Mouse (Mus musculus): Measurements from ENCODE around the gene Dixdc1. TPM values are rescaled to one million over a fixed set of nuclear protein-coding genes. Genes with fewer than 3 reads are reported as not detected.

The Dixdc1 gene
- polyA plus RNA-seq, 1 experiment, result 11.1 TPM

DNA sequence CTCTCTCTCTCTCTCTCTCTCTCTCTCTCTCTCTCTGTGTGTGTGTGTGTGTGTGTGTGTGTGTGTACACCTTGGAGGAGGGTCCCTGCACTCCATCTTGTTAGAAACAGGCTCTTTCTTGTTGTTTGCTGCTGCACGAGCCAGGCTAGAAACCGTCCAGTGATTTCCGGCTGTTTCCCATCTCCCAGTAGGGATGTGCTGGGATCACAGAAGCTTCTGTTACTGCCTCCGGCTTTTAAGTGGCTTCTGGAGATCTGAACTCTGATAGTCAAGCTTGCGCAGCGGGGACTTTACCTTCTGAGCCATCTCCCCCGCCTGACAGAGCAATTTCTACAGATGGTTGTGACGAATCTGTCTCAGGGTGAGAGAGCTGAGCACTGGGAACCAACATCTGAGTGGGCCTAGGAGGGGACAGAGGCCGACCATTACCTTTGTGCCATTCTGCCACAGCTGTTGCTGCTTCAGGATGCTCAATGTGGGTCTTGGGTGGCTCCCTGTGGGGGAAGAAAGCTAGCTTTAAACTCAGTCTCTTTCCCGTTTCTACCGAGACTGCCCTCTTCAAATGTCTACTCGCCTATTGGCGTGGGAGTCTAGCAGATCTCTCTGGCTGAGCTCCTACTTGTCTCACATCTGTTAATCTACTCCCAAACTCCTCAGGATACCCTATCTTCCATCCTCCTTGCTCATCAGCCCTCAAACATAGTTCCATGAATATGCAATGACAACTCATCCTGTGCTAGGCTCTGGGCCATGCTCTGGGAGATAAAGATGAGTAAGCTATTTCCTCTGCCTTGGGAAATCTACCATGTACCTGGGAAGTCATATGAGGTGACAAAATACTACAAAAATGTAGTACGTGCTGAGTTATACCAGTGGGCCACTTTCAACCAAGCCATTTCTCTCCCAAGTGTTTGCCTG lies 1.8 kb upstream of the Dixdc1 start:
- TF ChIP-seq EP300 (IDR thresholded peaks at IDR 0.05; ENCODE audit: insufficient read depth, low read depth, low read length), result no peak
- no peak for TF ChIP-seq CTCF (IDR thresholded peaks at IDR 0.05; ENCODE audit: low read depth, low read length)
- no peak for TF ChIP-seq POLR2A (IDR thresholded peaks at IDR 0.05; ENCODE audit: insufficient read depth, low read length)
- Histone ChIP-seq H3K4me1 (ENCODE audit: control insufficient read depth, insufficient read depth, low read length) (peaks cover 2% of the 10 kb centered on the region), H3K27me3 (ENCODE audit: control insufficient read depth, insufficient read depth, low read length, poor library complexity, severe bottlenecking) (no peaks in the 10 kb centered on the region), H3K36me3 (ENCODE audit: control insufficient read depth, insufficient read depth, low read length, poor library complexity, severe bottlenecking) (no peaks in the 10 kb centered on the region), H3K9me3 (replicated peaks; ENCODE audit: control insufficient read depth, insufficient read depth, low read length, poor library complexity, severe bottlenecking) (no peaks in the 10 kb centered on the region), H3K9ac (ENCODE audit: low read depth, poor library complexity, severe bottlenecking) (no peak overlapping the region), H3K4me3 (ENCODE audit: low read depth, low read length) (no peak overlapping the region), H3K27ac (ENCODE audit: insufficient read depth, low read length) (no peak overlapping the region)

DNA sequence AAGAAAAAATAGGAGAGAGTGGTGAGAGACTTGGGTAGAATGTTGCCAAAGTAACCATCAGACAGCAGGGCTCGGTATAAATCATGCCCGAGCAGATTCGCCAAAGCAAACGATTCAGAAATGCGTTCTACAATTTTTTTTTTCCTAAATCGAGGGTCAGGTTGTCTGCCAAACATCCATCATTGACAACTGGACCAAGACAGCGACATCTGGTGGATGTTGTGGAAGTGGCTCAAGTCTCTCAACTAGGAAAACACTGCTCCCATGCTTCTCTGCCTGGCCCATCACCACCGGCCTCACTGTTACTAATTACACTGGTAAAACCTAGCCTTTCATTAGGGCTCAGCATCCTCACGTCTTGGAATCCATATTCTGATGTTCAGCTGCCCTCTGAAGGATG lies 4.3 kb downstream of the Dixdc1 start:
- no peak overlapping the region for H3K9ac ChIP-seq (ENCODE audit: low read depth, poor library complexity, severe bottlenecking)
- H3K27me3 ChIP-seq (ENCODE audit: control insufficient read depth, insufficient read depth, low read length, poor library complexity, severe bottlenecking), result no peaks in the 10 kb centered on the region
- H3K9me3 ChIP-seq (replicated peaks; ENCODE audit: control insufficient read depth, insufficient read depth, low read length, poor library complexity, severe bottlenecking), result no peaks in the 10 kb centered on the region
- H3K27ac ChIP-seq (ENCODE audit: insufficient read depth, low read length), result no peak overlapping the region
- H3K36me3 ChIP-seq (ENCODE audit: control insufficient read depth, insufficient read depth, low read length, poor library complexity, severe bottlenecking), result no peaks in the 10 kb centered on the region
- no peaks in the 10 kb centered on the region for H3K4me1 ChIP-seq (ENCODE audit: control insufficient read depth, insufficient read depth, low read length)
- TF ChIP-seq CTCF (IDR thresholded peaks at IDR 0.05; ENCODE audit: low read depth, low read length), result peak; percentile 62
- no peak for TF ChIP-seq POLR2A (IDR thresholded peaks at IDR 0.05; ENCODE audit: insufficient read depth, low read length)
- no peak overlapping the region for H3K4me3 ChIP-seq (ENCODE audit: low read depth, low read length)

DNA sequence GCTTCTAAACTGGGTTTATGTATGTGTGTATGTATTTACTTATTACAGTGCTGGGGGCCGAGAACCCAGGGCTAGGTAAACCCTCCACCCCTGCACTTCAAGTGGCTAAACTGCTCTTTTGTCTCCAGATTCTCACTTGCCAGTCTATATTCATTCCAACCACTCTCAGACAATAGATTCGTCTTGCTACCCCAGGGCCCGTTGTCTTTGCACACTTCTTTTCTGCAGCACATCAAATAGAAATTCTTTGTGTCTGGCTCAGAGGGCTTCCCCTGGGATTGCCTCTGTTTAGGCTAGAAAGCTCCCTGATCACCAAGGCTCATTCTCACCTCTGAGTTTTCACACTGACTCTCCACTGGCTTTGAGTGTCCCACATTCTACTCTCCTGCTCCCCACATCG lies 6.8 kb downstream of the Dixdc1 start:
- TF ChIP-seq EP300 (IDR thresholded peaks at IDR 0.05; ENCODE audit: insufficient read depth, low read depth, low read length), result no peak
- no peak for TF ChIP-seq CTCF (IDR thresholded peaks at IDR 0.05; ENCODE audit: low read depth, low read length)
- TF ChIP-seq POLR2A (IDR thresholded peaks at IDR 0.05; ENCODE audit: insufficient read depth, low read length), result no peak
- Histone ChIP-seq H3K9me3 (replicated peaks; ENCODE audit: control insufficient read depth, insufficient read depth, low read length, poor library complexity, severe bottlenecking) (no peaks in the 10 kb centered on the region), H3K27me3 (ENCODE audit: control insufficient read depth, insufficient read depth, low read length, poor library complexity, severe bottlenecking) (no peaks in the 10 kb centered on the region), H3K4me1 (ENCODE audit: control insufficient read depth, insufficient read depth, low read length) (no peaks in the 10 kb centered on the region), H3K9ac (ENCODE audit: low read depth, poor library complexity, severe bottlenecking) (no peak overlapping the region), H3K4me3 (ENCODE audit: low read depth, low read length) (no peak overlapping the region), H3K27ac (ENCODE audit: insufficient read depth, low read length) (no peak overlapping the region), H3K36me3 (ENCODE audit: control insufficient read depth, insufficient read depth, low read length, poor library complexity, severe bottlenecking) (no peaks in the 10 kb centered on the region)

DNA sequence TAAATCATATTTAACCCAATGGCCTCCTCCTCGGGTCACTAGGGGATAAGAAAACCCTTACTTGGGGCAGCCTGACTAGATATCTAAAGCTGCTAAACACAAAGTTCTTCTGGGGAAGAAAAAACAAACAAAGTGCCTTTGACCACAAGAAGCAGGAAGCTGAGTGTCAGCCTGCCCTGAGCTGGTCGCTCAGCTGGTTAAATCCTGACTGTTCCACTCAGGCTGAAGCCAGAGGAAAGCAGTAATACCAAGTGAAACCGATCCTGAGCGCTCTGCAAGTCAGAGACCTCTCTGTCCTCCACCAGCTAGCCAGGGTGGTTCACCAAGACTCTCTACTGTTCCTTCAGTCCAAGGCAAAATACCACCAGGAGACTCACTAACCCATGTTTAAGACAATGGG lies 9.7 kb downstream of the Dixdc1 start:
- no peaks in the 10 kb centered on the region for H3K4me1 ChIP-seq (ENCODE audit: control insufficient read depth, insufficient read depth, low read length)
- no peak overlapping the region for H3K9ac ChIP-seq (ENCODE audit: low read depth, poor library complexity, severe bottlenecking)
- H3K4me3 ChIP-seq (ENCODE audit: low read depth, low read length), result no peak overlapping the region
- TF ChIP-seq EP300 (IDR thresholded peaks at IDR 0.05; ENCODE audit: insufficient read depth, low read depth, low read length), result no peak
- no peak for TF ChIP-seq POLR2A (IDR thresholded peaks at IDR 0.05; ENCODE audit: insufficient read depth, low read length)
- TF ChIP-seq CTCF (IDR thresholded peaks at IDR 0.05; ENCODE audit: low read depth, low read length), result no peak
- no peaks in the 10 kb centered on the region for H3K36me3 ChIP-seq (ENCODE audit: control insufficient read depth, insufficient read depth, low read length, poor library complexity, severe bottlenecking)
- H3K27ac ChIP-seq (ENCODE audit: insufficient read depth, low read length), result no peak overlapping the region
- H3K9me3 ChIP-seq (replicated peaks; ENCODE audit: control insufficient read depth, insufficient read depth, low read length, poor library complexity, severe bottlenecking), result no peaks in the 10 kb centered on the region
- H3K27me3 ChIP-seq (ENCODE audit: control insufficient read depth, insufficient read depth, low read length, poor library complexity, severe bottlenecking), result no peaks in the 10 kb centered on the region

DNA sequence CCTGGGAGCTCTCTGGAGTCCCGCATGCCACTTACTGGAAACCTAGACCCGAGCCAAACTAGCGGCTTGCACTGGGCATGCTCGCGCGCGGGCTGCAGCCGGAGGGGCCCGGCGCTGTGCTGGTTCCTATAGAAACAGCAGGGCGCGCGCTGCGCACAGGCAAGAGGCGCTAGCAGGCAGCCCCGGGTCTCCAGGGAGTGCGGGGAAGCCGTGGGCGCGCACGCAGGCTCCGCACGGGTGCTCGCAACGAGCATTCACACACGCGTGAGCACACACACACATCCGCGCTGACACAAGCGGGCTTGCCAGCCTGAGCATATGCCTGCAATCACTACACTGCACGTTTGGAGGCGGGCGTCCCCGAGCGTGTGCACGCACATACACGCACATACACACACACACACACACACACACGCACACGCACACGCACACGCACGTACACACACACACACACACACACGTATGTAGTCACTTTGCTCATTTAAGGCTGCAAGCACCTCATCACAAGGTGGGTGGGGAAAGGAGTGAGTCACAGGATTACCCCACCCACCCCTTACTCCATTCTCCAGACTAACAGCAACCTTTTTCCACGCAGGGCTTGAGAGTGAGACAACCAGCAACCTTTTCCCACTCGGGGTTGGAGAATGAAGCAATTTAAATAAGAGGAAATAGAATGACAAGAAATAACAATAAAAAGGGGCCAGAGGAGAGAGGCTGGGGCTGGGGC lies 11.2 kb downstream of the Dixdc1 start:
- Histone ChIP-seq H3K4me1 (ENCODE audit: control insufficient read depth, insufficient read depth, low read length) (no peaks in the 10 kb centered on the region), H3K27ac (ENCODE audit: insufficient read depth, low read length) (no peak overlapping the region), H3K9ac (ENCODE audit: low read depth, poor library complexity, severe bottlenecking) (peak overlapping the region; percentile 38), H3K36me3 (ENCODE audit: control insufficient read depth, insufficient read depth, low read length, poor library complexity, severe bottlenecking) (no peaks in the 10 kb centered on the region), H3K27me3 (ENCODE audit: control insufficient read depth, insufficient read depth, low read length, poor library complexity, severe bottlenecking) (no peaks in the 10 kb centered on the region), H3K4me3 (ENCODE audit: low read depth, low read length) (peak overlapping the region; percentile 67), H3K9me3 (replicated peaks; ENCODE audit: control insufficient read depth, insufficient read depth, low read length, poor library complexity, severe bottlenecking) (no peaks in the 10 kb centered on the region)
- no peak for TF ChIP-seq CTCF (IDR thresholded peaks at IDR 0.05; ENCODE audit: low read depth, low read length)
- TF ChIP-seq POLR2A (IDR thresholded peaks at IDR 0.05; ENCODE audit: insufficient read depth, low read length), result no peak
- TF ChIP-seq EP300 (IDR thresholded peaks at IDR 0.05; ENCODE audit: insufficient read depth, low read depth, low read length), result no peak
